Mouse (Mus musculus) urinary bladder, postnatal 10 days (tissue): ENCODE measurements around the gene Nek1.
"Not testable (repeated sequence)": the region's sequence is repeated elsewhere in the genome, so short reads cannot be mapped to it uniquely, and the experiment has no call there.

Experiments
- DNase-seq: peaks from one replicate; pipeline ENCODE4 v3.0.0; 2022; ENCODE audit warnings: low spot score

Gene Nek1

DNA sequence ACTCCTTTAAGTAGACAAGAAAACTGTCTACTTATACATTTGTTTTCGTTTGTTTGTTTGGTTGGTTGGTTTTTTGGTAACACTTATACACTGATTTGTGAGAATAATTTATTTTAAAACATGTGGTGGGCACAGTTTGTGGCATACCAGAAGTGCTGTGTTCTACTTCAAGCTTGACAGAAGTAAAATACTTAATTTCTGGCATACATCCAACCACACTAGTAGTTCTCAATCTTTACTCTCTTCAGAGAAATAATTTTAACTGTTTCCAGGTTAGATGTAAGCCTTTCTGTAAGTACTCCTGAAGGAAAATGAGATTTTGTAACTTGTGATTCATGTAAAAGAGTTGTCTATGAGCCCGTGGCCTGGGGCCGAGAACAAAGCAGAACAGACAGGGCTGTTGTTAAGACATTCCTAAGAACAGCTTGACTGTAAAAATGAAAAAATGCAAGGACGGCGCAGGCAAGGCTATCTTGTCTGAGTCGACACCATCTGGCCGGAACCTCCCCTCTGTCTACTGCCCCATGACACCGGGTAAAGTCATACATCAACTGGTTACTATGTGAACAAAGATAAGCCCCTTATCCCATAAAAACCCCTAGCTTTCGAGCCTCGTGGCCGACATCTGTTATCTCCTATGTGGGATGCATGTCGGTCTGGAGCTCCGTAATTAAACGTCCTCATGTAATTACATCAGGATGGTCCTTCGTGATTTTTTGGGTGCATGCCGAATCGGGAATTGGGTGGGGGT is 8.6 kb upstream of the Nek1 start:
- DNase-seq = not testable (repeated sequence)

DNA sequence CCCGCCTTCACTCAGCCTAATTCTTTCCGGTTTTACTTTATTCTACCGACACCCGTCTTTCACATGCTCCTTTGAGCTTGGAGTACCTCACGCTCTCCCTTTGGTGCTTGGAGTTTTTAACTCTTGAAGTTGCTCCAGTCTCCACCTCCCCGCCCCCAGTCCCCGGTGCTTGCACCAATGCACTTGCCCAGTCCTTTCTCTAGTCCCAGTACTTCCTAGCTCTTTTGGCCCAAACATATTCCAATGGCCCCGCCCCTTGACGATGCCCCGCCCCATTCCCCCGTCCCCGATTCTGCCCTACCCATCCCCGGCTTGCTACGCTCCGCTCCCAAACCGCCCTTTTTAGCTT is 460 bp upstream of the Nek1 start:
- peak; percentile 23 for DNase-seq

GRCm38 (mm10) chr8:60993639-60993986 is 618 bp downstream of the Nek1 start:
- DNase-seq = no peak

DNA sequence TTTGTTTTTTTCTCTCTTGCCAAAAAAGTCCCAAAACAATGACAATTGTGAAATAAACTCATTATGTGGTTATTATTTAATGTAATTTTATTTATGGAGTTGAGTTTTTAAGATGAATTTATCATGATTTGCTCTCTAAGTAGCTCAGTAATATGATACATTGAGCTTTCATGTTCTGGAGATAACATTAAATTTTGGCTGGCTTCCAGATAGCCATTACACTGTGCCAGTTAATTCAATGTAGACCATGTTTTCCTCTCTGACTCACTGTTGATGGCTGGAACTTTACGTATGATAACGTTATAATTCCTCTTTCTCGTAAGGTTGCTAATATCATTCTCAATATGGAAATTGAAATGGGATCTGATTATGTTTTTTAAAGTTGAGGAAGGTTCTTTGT is 3.5 kb downstream of the Nek1 start:
- no peak for DNase-seq

DNA sequence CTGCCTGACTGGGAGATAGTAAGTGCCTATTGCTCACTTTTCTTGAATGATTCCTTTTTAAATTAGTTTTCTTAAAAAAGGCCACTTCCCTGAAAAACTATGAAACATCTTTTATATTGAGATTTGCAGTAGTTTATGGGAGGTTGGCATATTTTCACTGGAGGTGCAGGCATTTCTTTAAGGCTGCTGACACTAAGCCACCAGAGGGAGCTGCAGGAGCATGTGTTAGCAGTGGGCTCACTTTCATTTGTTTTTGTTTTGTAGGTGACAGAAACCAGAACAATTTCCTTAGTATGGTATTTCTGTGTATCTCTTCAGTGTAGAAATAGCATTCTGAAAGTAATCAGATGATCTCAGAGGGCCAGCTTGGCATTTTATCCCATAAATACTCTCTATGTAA is 49.0 kb downstream of the Nek1 start:
- no peak for DNase-seq

GRCm38 (mm10) chr8:61043874-61044273 is 50.9 kb downstream of the Nek1 start:
- DNase-seq = no peak

- DNase-seq = no peak
These were observed 53.8 kb downstream of the Nek1 start for GRCm38 (mm10) chr8:61046816-61047215.

DNA sequence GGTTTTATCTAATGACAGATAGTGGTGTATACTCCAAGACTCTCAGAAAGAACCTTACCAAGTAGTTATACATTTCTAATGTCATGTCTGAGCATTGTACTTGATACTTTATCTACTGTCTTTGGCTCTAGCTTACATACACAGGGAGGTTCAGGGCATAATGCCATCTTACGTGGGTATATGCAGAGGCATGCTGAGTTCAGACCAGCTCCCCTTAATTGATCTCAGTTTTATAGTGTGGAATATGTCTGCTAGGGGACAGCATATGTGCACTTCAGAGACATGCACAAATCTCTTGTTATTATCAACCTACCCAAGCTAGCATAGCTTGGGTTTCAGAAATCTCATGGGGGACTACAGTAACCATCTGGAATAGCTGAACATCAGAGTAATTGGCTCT is 60.0 kb downstream of the Nek1 start:
- no peak for DNase-seq

- DNase-seq = no peak
These were observed 61.3 kb downstream of the Nek1 start for GRCm38 (mm10) chr8:61054313-61054712.

DNA sequence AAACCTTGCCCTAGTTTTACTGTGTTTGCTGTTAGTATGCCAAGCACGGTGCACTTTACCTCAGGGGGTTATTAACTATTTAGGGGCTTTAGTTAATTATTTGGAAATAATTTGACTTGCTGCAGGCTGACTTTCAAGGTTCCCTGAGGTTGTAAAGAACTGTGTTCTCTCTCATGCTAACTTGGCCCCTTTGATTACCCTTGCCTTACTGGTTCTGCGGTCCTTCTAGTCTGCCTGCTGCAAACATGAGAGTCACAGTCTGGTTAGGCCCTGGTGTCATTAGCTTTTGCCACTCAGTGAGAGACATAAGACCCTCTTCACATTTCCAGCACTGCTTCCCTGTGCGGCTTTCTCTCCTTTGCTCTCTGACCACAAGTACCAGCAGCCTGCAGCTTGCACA is 64.0 kb downstream of the Nek1 start:
- DNase-seq = no peak

- DNase-seq = no peak
These were observed 66.1 kb downstream of the Nek1 start for GRCm38 (mm10) chr8:61059143-61059542.

DNA sequence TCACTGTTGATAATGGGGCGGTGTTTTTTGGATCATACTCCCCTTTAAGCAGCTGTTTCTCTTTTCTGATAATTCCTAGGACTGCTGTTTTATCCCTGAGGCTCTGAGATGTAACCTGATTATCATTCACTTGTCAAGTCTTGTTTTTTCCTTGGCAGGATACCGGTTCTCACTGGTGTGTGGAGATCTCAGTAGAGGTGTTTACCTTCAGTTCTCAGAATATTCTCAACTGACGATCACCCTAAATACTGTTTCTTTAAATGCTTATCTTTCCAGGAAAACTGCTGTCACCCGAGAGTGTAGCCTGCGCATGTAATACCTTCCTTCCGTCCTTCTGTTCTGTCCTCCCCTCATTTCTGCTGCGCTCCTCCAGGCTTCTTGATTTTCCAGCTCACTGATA is 67.4 kb downstream of the Nek1 start:
- no peak for DNase-seq

- DNase-seq = no peak
These were observed 82.1 kb downstream of the Nek1 start for GRCm38 (mm10) chr8:61075059-61075458.

GRCm38 (mm10) chr8:61110496-61110895 is 117.5 kb downstream of the Nek1 start:
- no peak for DNase-seq

- no peak for DNase-seq
These were observed 118.9 kb downstream of the Nek1 start for GRCm38 (mm10) chr8:61111940-61112339.

- DNase-seq = no peak
These were observed 128.6 kb downstream of the Nek1 start for GRCm38 (mm10) chr8:61121631-61122030.

DNA sequence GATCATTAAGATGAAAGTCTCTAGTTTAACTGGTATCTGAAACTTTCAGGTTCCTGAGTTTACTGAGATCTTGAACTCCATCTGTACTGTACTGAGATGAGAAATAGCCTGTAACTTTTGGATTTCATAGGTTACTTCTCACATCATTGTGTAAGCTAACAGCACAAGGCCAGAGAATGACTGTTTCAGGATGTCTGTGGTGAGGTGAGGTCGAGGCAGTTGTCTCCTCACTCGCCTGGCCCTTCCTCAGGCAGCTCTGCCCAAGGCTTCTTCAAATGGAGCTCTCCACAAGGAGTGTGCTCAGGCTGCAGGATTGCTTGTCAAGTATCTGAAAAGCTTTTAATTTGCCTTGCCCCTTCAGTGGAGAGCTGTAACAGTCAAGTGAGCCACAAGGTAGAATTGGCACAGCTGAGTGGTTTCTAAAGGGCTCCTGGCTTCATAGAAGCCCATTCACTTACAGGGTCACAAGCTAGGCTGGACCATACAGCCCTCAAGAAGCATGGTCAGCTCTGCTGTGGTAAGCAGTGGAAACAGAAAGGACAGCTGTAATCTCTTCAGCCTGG is 134.4 kb downstream of the Nek1 start:
- DNase-seq = no peak

DNA sequence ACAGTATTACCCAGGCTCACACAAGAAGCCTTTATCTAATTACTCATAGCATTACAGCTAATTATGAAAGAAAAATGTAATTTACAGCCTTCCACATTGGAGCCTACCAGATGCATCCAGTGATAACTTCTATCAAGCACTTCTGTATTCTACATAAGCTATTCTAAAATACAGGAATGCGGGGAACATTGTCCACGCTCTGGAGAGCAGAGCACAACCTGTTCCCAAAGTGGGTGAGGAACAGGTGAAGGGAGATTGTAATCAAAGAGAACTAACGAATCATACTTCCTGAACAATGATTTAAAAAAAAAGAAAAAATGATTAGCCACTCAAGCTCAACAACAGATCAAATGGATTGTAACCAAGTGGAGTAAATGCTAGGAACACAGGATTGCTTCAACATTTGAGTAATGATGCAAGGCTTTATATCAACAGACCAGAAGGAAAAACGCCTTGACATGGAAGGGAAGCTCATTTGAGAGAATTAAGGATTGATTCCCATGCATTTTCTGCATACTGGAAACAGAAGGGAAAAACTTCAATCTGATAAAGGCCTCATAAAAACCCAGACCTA is 139.7 kb downstream of the Nek1 start:
- DNase-seq = no peak

DNA sequence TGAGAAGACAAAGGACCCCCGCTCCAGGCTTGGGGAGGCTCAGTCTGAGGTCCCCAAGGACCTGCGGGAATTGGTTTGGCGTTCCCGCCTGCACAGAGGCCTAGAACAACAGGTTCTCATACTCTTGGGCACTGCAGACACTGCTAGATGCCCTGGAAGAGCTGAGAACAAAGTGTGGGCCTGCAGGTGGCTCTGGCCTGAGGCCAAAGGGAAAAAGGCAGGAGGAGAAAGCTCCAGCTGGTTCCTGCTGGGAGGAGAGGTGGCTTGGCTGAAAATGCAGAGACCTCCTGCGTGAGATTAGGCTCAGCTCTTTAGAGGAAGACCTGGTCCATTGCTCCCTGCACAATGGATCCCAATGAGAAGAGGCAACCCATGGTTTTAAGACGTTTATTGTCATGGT is 148.9 kb downstream of the Nek1 start:
- no peak for DNase-seq

DNA sequence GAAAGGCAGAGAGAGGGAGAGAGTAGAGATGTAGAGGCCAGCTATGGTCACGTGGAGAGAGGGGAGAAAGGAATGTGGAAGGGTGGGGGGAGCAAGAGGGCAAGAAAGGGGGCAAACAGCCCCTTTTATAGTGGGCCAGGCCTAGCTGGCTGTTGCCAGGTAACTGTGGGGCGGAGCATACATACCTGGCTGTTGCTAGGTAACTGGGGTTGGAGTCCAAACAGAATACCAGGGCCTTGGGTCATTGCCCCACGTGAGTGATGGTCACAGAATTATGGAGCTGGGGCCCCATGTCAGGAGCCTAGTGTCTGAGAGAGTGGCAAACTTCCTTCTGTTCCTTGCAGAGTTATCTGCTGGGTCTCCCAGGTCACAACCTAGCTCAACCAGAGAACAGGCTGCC is 149.3 kb downstream of the Nek1 start:
- DNase-seq = no peak

- no peak for DNase-seq
These were observed 149.8 kb downstream of the Nek1 start for GRCm38 (mm10) chr8:61142845-61143244.

- no peak for DNase-seq
These were observed 155.7 kb downstream of the Nek1 start for GRCm38 (mm10) chr8:61148728-61149127.

GRCm38 (mm10) chr8:61150596-61150995 is 157.6 kb downstream of the Nek1 start:
- DNase-seq = no peak

- DNase-seq = no peak
These were observed 163.4 kb downstream of the Nek1 start for GRCm38 (mm10) chr8:61156406-61156805.
